ENCODE assay signal across 18 mouse cellular contexts in the genomic region with DNA sequence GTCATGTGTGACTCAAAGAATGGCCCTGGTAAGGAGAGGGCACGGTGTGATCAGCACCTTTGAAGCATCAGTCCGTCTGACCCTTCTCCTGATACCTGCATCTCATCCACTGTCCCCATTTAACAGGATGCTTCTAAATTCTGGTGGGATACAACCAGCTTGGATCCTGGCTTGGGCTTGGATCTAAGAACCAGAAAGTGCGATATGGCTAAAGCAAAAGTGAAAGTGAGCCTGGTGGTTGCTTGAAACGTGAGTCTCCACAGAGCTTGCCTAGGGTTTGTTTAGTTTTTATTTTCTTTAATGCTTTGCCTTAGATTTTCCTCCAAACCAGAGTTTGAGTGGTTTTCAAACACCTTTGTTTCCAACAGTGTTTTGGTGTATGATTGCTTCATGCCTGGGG. TPM values are rescaled to one million over a fixed set of nuclear protein-coding genes. Genes with fewer than 3 reads are reported as not detected.
A peak's percentile ranks its signal among the peaks of the same experiment; 100 is the strongest.
DNase-seq lines count a peak whose midpoint lies in the region; ATAC-seq and TF ChIP-seq lines count a peak whose summit lies in the region.
"Had no signal": no experiment of that assay in that cellular context is flagged by ENCODE, and none has a peak within 500 bp of the region (broad histone marks: within the 10 kb centered on the region; RNA-seq: fewer than 3 reads in every experiment).

No protein-coding gene starts in this region.

- no peak for ATAC-seq in megakaryocyte, adult 5-6 weeks (ENCODE audit: poor library complexity, severe bottlenecking)
- ATAC-seq in stomach, postnatal 0 days (ENCODE audit: low FRiP score, low TSS enrichment): no peak
- ATAC-seq: hindbrain, postnatal 0 days had no signal

- no peak for DNase-seq in gastrocnemius, adult 2 months
- no peak for DNase-seq in gastrocnemius, postnatal 4 days (ENCODE audit: low spot score in 2 of 2)
- no peak for DNase-seq in stomach, postnatal 0 days (ENCODE audit: low spot score)
- no peak for DNase-seq in gastrocnemius, postnatal 25 days
- no peak for DNase-seq in gastrocnemius, postnatal 36 days
- DNase-seq: cerebellum, postnatal 14 days; heart, postnatal 4 days; kidney, adult 9 months; kidney, postnatal 4 days; right cerebral cortex, postnatal 4 days had no signal

- intact Hi-C loops in gastrocnemius, adult 2 months (cut with DNase I): no loop called here
- intact Hi-C loops in gastrocnemius, postnatal 36 days (cut with DNase I): no loop called here

- no peak overlapping the region for H3K9ac ChIP-seq in stomach, postnatal 0 days (ENCODE audit: low read length)
- H3K9ac ChIP-seq: forebrain, embryonic 12.5 days; heart, embryonic 13.5 days had no signal

- no peak for TF ChIP-seq EP300 in stomach, postnatal 0 days (optimal IDR thresholded peaks at IDR 0.05)

- peak overlapping the region; percentile 49 for H3K4me3 ChIP-seq in gastrocnemius, adult 2 months
- H3K4me3 ChIP-seq in megakaryocyte, embryonic 14.5 days (replicated peaks): peak overlapping the region; percentile 80
- peak overlapping the region; percentile 39 for H3K4me3 ChIP-seq in bone marrow, adult 2 months (replicated peaks; ENCODE audit: control insufficient read depth, low read depth, low read length)
- H3K4me3 ChIP-seq in stomach, postnatal 0 days (ENCODE audit: low read depth, low read length): no peak overlapping the region
- H3K4me3 ChIP-seq: forebrain, embryonic 12.5 days; heart, embryonic 13.5 days had no signal

- WGBS in bone marrow, adult 2 months: 13% methylated on average over 4 of the region's 4 CpGs
- 58% methylated on average over 4 of the region's 4 CpGs for WGBS in stomach, postnatal 0 days

- H3K4me1 ChIP-seq in megakaryocyte, embryonic 14.5 days: no peaks in the 10 kb centered on the region; the same call in 1 of the 2 replicates
- peaks cover 3% of the 10 kb centered on the region; the same call in 1 of the 2 replicates for H3K4me1 ChIP-seq in bone marrow, adult 2 months (ENCODE audit: control insufficient read depth, insufficient read depth, low read length)
- H3K4me1 ChIP-seq in stomach, postnatal 0 days (replicated peaks; ENCODE audit: control insufficient read depth, insufficient read depth): peaks cover 19% of the 10 kb centered on the region

- H3K4me2 ChIP-seq in stomach, postnatal 0 days (replicated peaks; ENCODE audit: low read depth): peak overlapping the region; percentile 5
- H3K4me2 ChIP-seq: forebrain, embryonic 12.5 days; heart, embryonic 13.5 days; midbrain, embryonic 11.5 days had no signal

- H3K9me3 ChIP-seq in megakaryocyte, embryonic 14.5 days: no peaks in the 10 kb centered on the region
- H3K9me3 ChIP-seq in stomach, postnatal 0 days (ENCODE audit: control insufficient read depth, low read length): no peaks in the 10 kb centered on the region
- H3K9me3 ChIP-seq: forebrain, embryonic 12.5 days; G1E; heart, embryonic 13.5 days had no signal

- TF ChIP-seq CTCF in gastrocnemius, adult 2 months (IDR thresholded peaks at IDR 0.05): no peak
- no peak for TF ChIP-seq CTCF in bone marrow, adult 2 months (IDR thresholded peaks at IDR 0.05; ENCODE audit: control insufficient read depth, insufficient read depth, low read length)
- no peak for TF ChIP-seq CTCF in stomach, postnatal 0 days (IDR thresholded peaks at IDR 0.05; ENCODE audit: low read depth)

- H3K27ac ChIP-seq in gastrocnemius, adult 2 months: peak overlapping the region; percentile 59
- H3K27ac ChIP-seq in bone marrow, adult 2 months (ENCODE audit: control insufficient read depth, insufficient read depth, low read depth, low read length, poor library complexity): no peak overlapping the region
- peak overlapping the region; percentile 49; the same call in 1 of the 2 replicates for H3K27ac ChIP-seq in stomach, postnatal 0 days (replicated peaks)
- H3K27ac ChIP-seq: forebrain, embryonic 12.5 days; heart, embryonic 13.5 days; hindbrain, postnatal 0 days had no signal

- H3K27me3 ChIP-seq in megakaryocyte, embryonic 14.5 days (replicated peaks): peaks cover 40% of the 10 kb centered on the region
- H3K27me3 ChIP-seq in stomach, postnatal 0 days (ENCODE audit: control insufficient read depth, insufficient read depth, low read length): no peaks in the 10 kb centered on the region
- H3K27me3 ChIP-seq: forebrain, embryonic 12.5 days; heart, embryonic 13.5 days had no signal

- H3K36me3 ChIP-seq in megakaryocyte, embryonic 14.5 days (replicated peaks; ENCODE audit: low read length): no peaks in the 10 kb centered on the region
- H3K36me3 ChIP-seq in stomach, postnatal 0 days (ENCODE audit: control insufficient read depth, insufficient read depth, low read length): no peaks in the 10 kb centered on the region
- H3K36me3 ChIP-seq: forebrain, embryonic 12.5 days; G1E had no signal

- no peak for TF ChIP-seq POLR2A in bone marrow, adult 2 months (IDR thresholded peaks at IDR 0.05; ENCODE audit: borderline replicate concordance, control insufficient read depth, low read depth, low read length)

RNA-seq across cellular contexts. Expression of a gene that starts 51.4 kb away (rescaled TPM):
- total RNA-seq in gastrocnemius, adult 2 months (2021): 10 to 100 TPM; 10.3 to 11.0 TPM
- total RNA-seq in gastrocnemius, postnatal 4 days (2021): 10 to 100 TPM; 51.2 to 54.9 TPM
- 2.4 TPM in 1 of 2 replicates, not detected in the other for polyA plus RNA-seq in megakaryocyte, embryonic 14.5 days (2012; ENCODE audit: insufficient read depth, low replicate concordance)
- total RNA-seq in megakaryocyte, adult 5-6 weeks (2015): 0.47 and 1.4 TPM in 2 replicates
- total RNA-seq in megakaryocyte, adult 5-6 weeks (2017): 0.41 and 0.81 TPM in 2 replicates
- polyA plus RNA-seq in bone marrow, adult 2 months (2011; ENCODE audit: insufficient read depth, insufficient read length, low replicate concordance, missing spikeins): 9.7 and 10.5 TPM in 2 replicates
- polyA plus RNA-seq in stomach, postnatal 0 days (2015; fragmentation: Nextera tagmentation; extraction: Ambion mirVana): 40.6 and 41.7 TPM in 2 replicates
- 1 to 10 TPM; 7.8 to 8.8 TPM for total RNA-seq in gastrocnemius, postnatal 25 days (2021)
- 1 to 10 TPM; 6.6 to 9.7 TPM for total RNA-seq in gastrocnemius, postnatal 36 days (2021)

Comparison
In these comparisons a context has a peak if more than half of its experiments do, and no peak if none do; other contexts are left out.
1. RNA of a gene that starts 51.4 kb away (total RNA-seq): 51.2 to 54.9 TPM in gastrocnemius, postnatal 4 days; 10.3 to 11.0 TPM in gastrocnemius, adult 2 months, 6.6 to 9.7 TPM in gastrocnemius, postnatal 36 days, 7.8 to 8.8 TPM in gastrocnemius, postnatal 25 days and 0.41 to 1.4 TPM in megakaryocyte, adult 5-6 weeks; every median in the first group is over 4 times any median in the second.